Mouse (Mus musculus) limb, embryonic 13.5 days (tissue): ENCODE results near the gene Galntl5. TPM values are rescaled to one million over a fixed set of nuclear protein-coding genes. Genes with fewer than 3 reads are reported as not detected.
A peak's percentile ranks its signal among the peaks of the same experiment; 100 is the strongest.

Experiments used
- ATAC-seq: fragments of 200-750 bp; cut with Nextera tagmentation; 2 replicates; pipeline ENCODE4 v1.8.0; 2017; ENCODE audit warnings: low read depth, moderate number of reproducible peaks, moderate TSS enrichment; ENCODE audit not compliant: low FRiP score
- H3K27ac ChIP-seq: fragments of 300-500 bp; sonication (generic); 2 replicates; pipeline ENCODE4 v1.5.1; 2015; ENCODE audit warnings: inconsistent platforms, mild to moderate bottlenecking, moderate library complexity
- H3K27me3 ChIP-seq: fragments of 300-500 bp; sonication (generic); 2 replicates; pipeline ENCODE4 v1.6.1; 2015; ENCODE audit warnings: mild to moderate bottlenecking, inconsistent platforms
- H3K36me3 ChIP-seq: fragments of 300-500 bp; sonication (generic); 2 replicates; pipeline ENCODE4 v1.6.1; 2015; ENCODE audit warnings: inconsistent platforms, mild to moderate bottlenecking, moderate library complexity
- H3K4me1 ChIP-seq: fragments of 300-500 bp; sonication (generic); 2 replicates; pipeline ENCODE4 v1.6.1; 2015; ENCODE audit warnings: inconsistent platforms
- H3K4me2 ChIP-seq: fragments of 300-500 bp; sonication (generic); replicated peaks from 2 replicates; pipeline ENCODE4 v1.6.1; 2015; ENCODE audit warnings: inconsistent platforms, mild to moderate bottlenecking, moderate library complexity
- H3K4me3 ChIP-seq: fragments of 300-500 bp; sonication (generic); 2 replicates; pipeline ENCODE4 v1.5.1; 2015; ENCODE audit warnings: moderate library complexity, mild to moderate bottlenecking, inconsistent platforms
- H3K9ac ChIP-seq: fragments of 300-500 bp; sonication (generic); 2 replicates; pipeline ENCODE4 v1.6.1; 2015; ENCODE audit warnings: mild to moderate bottlenecking, inconsistent platforms
- H3K9me3 ChIP-seq: fragments of 300-500 bp; sonication (generic); 2 replicates; pipeline ENCODE4 v1.6.1; 2016; ENCODE audit warnings: inconsistent platforms
- WGBS: fragments of 180-500 bp; shearing (Covaris S2); methylation state at CpG from one replicate; pipeline ENCODE4 v1.1.7; 2015; 5-methylcytosine and 5-hydroxymethylcytosine counted together
- microRNA-seq: library from miRNA; unstranded; fragments of <30 nt; microRNA quantifications from one replicate; pipeline ENCODE4, GENCODE M21; 2016
- polyA plus RNA-seq: library from polyadenylated mRNA; unstranded; fragments of >200 nt; fragmentation: Nextera tagmentation; extraction: Ambion mirVana; gene quantifications from 2 replicates; pipeline ENCODE4 v1.2.1, GENCODE M21; 2015

Galntl5 gene
- polyA plus RNA-seq, 1 experiment from 2014 or later: not detected

- Histone ChIP-seq H3K27ac (no peak overlapping the region), H3K27me3 (no peaks in the 10 kb centered on the region), H3K4me2 (no peak overlapping the region), H3K36me3 (peaks cover 91% of the 10 kb centered on the region), H3K9ac (no peak overlapping the region), H3K4me3 (no peak overlapping the region), H3K4me1 (no peaks in the 10 kb centered on the region), H3K9me3 (no peaks in the 10 kb centered on the region)
- WGBS: 95% methylated on average over 4 of the region's 4 CpGs
- ATAC-seq: no peak
These were observed 73.2 kb downstream of the Galntl5 start for GRCm38 (mm10) chr5:25254491-25254890.

GRCm38 (mm10) chr5:25256686-25257085, 75.4 kb downstream of the Galntl5 start:
- H3K4me2 ChIP-seq: no peak overlapping the region
- H3K27ac ChIP-seq: no peak overlapping the region
- H3K36me3 ChIP-seq: peaks cover 84% of the 10 kb centered on the region
- no peaks in the 10 kb centered on the region for H3K4me1 ChIP-seq
- no peak overlapping the region for H3K9ac ChIP-seq
- no peaks in the 10 kb centered on the region for H3K9me3 ChIP-seq
- H3K27me3 ChIP-seq: no peaks in the 10 kb centered on the region
- 79% methylated on average over 2 of the region's 2 CpGs for WGBS
- ATAC-seq: no peak
- no peak overlapping the region for H3K4me3 ChIP-seq

- H3K4me3 ChIP-seq: no peak overlapping the region
- 59% methylated on average over 6 of the region's 6 CpGs for WGBS
- ATAC-seq: no peak
- H3K9me3 ChIP-seq: no peaks in the 10 kb centered on the region
- peaks cover 88% of the 10 kb centered on the region for H3K36me3 ChIP-seq
- no peaks in the 10 kb centered on the region for H3K27me3 ChIP-seq
- H3K4me2 ChIP-seq: no peak overlapping the region
- H3K9ac ChIP-seq: no peak overlapping the region
- H3K27ac ChIP-seq: peak overlapping the region; percentile 6; the same call in 1 of the 2 replicates
- no peaks in the 10 kb centered on the region for H3K4me1 ChIP-seq
These were observed 80.2 kb downstream of the Galntl5 start for GRCm38 (mm10) chr5:25261452-25261851.

GRCm38 (mm10) chr5:25262266-25262665, 81.0 kb downstream of the Galntl5 start:
- no peak for ATAC-seq
- peaks cover 87% of the 10 kb centered on the region for H3K36me3 ChIP-seq
- no peak overlapping the region for H3K27ac ChIP-seq
- no peaks in the 10 kb centered on the region for H3K27me3 ChIP-seq
- H3K9ac ChIP-seq: no peak overlapping the region
- 74% methylated on average over 7 of the region's 7 CpGs for WGBS
- H3K9me3 ChIP-seq: no peaks in the 10 kb centered on the region
- H3K4me1 ChIP-seq: no peaks in the 10 kb centered on the region
- H3K4me2 ChIP-seq: no peak overlapping the region
- H3K4me3 ChIP-seq: no peak overlapping the region

- WGBS: 95% methylated on average over 4 of the region's 4 CpGs
- no peak overlapping the region for H3K4me3 ChIP-seq
- no peak overlapping the region for H3K9ac ChIP-seq
- H3K27me3 ChIP-seq: no peaks in the 10 kb centered on the region
- H3K4me2 ChIP-seq: no peak overlapping the region
- no peaks in the 10 kb centered on the region for H3K9me3 ChIP-seq
- no peaks in the 10 kb centered on the region for H3K4me1 ChIP-seq
- peaks cover 76% of the 10 kb centered on the region for H3K36me3 ChIP-seq
- ATAC-seq: no peak
- H3K27ac ChIP-seq: no peak overlapping the region
These were observed 87.1 kb downstream of the Galntl5 start for GRCm38 (mm10) chr5:25268258-25268888.

Small RNA genes within 50 kb of the gene (microRNA-seq; reads per million reads assigned to microRNA genes)
- gene Gm26051: not detected

Other genes starting within 250 kb of the Galntl5 start
- gene Prkag2, start 80.8 kb upstream of the Galntl5 start, polyA plus RNA-seq: 21.0 and 21.3 TPM in 2 replicates
- 41.9 and 44.4 TPM in 2 replicates for gene Galnt11, start 40.4 kb downstream of the Galntl5 start, polyA plus RNA-seq
- not detected in 2 replicates for gene E130116L18Rik, start 41.7 kb downstream of the Galntl5 start, polyA plus RNA-seq